Mouse (Mus musculus) lung, postnatal 0 days (tissue): ENCODE measurements around the gene Ppp1ca.

Source experiments
- CTCF ChIP-seq: IDR thresholded peaks from 2 replicates; pipeline ENCODE4 v1.5.1; 2016; ENCODE audit warnings: antibody characterized with exemption, mild to moderate bottlenecking
- EP300 ChIP-seq: IDR thresholded peaks from 2 replicates; pipeline ENCODE4 v1.6.1; 2016; ENCODE audit warnings: antibody characterized with exemption, mild to moderate bottlenecking, control low read depth

DNA sequence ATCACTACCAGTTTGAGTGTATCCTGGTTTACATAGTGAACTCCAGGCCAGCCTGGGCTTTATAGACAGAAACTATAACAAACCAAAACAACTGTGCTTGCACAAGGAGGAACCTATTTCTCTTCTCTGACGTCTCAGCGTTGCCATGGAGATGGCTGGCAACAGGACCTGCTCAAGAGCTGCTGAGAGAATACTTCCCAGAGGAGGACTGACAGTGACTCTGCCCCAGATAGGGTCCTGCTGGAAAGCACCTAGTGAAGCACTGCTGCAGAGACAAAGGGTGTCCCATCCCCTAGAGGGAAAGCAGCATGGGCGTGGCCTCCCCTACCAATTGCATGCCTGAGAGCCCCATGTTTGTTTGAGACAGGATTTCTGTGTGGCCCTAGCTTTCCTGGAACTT is 10.0 kb upstream of the Ppp1ca start:
- TF ChIP-seq EP300 = no peak
- TF ChIP-seq CTCF = no peak
